Mouse (Mus musculus): ENCODE measurements around the gene Mterf4.
"Not testable (repeated sequence)": the region's sequence is repeated elsewhere in the genome, so short reads cannot be mapped to it uniquely, and the experiment has no call there.

The Mterf4 gene

DNA sequence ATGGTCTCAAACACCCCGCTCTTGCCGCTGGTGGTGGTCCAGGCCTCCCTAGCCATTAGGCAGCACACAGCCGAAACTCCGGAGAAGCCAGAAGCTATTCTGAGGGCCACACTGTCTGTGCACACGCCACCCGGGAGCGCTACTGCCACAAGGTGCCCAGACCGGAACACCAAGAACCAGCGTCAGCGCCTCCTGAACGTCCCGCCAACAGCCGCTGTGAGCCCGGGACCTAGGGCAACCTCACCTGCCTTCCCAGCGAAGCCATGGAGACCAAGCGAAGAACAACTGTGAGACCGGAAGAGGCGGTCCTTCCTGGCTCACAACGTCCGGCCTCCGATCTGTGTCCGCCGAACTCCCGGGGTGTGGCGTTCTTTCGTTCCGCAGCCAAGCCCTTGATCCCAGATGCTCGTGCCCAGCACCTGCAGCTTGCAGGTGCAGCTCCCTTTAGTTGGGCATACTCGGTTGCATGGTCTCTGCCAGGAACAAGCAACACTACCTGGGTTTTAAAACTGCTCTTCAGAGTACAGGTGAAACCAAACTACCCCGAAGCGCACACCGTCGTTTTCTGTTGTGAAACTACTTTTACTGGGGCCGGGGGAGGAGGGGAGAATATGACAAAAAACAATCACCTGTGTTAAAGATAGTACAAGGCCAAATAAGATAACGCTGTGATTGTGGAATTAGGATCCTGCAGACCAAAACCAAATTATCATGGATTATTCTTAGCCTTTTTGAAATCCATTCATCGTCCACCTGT lies at the start of gene Mterf4:
Gene Mterf4 (minus strand): TSS at position 335 of the 757 bp plus-strand sequence.
- peak; percentile 70 for DNase-seq

DNA sequence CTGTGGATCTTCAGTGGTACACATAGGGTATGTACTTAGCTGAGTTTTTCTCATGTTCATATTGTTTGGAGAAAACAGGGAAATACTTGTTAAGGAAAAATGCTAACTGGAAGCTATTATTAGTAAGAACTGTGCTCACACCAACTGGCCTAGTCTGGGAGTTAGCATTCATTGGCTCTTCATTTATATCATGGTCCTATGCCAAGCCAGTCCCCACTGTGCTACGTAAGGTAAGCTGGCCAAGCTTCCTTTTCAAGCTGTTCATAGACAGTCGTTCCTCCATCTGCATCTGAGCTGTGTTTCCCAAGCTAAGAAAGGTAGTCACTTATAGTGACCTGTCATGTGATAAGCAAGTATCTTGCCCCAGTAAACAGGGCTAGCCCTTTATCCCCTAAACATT lies 47.0 kb upstream of the Mterf4 start:
- peak; percentile 82 for DNase-seq

DNA sequence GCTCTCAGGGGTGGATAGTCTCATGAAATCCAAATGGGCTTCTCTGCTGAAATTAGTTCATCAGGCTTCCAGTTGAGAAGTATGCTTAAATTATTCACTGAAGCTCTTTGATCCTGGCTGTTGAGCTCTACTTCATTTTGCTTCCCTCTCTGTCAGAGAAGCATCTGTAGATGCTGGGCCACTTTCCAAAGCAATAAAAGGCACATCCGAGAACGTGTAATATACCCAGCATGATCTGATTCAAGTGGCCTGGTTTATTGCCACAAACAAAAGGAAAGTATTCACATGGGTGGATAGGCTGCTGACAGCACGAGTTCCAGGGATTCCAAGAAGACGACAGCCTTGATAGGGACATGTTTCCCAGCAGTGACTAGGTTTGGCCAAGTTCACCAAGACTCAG lies 44.0 kb upstream of the Mterf4 start:
- DNase-seq = peak; percentile 11

DNA sequence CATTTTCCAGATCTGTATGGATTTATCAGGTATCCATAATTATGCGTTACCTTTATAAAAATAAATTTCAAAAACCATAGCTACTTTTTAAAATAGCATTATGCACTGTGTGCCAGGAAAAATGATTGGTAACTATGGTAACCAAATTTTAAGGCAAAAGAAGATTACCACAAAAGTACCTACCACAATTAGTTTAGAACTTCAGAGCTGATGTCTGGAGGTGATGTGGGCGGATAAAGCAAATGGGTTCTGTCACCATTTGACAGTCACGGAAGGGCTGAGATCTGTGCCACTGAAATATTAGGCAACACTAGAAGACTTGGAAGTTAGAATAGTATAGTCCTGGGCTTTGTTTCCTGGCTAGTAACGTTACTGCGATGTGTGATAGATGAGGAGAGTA lies 41.5 kb upstream of the Mterf4 start:
- no peak for DNase-seq

DNA sequence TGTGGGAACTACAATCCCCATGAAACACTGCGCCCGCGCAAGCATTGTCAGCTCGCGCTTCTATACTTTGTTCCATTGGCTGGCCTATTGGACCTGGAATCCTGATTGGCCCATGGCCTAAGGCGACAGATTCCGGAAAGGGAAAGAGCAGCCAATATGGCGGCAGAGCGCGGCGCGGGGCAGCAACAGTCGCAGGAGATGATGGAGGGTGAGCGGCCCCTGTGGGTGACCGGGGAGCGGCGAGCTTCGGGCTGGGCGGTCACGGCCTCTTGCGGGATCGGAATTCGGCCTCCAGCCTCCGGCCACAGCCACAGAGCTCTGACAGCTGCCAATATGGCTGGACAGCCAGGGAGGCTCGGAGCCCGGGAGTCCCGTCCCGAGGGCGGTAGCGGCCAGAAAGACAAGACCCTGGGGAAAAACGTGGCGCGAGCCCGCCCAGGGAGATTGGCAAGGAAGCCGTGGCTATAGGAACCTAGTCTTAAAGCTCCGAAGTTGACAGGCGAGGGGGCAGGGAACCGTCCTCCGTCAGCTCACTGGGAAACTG lies 37.9 kb upstream of the Mterf4 start:
- peak; percentile 96 for DNase-seq

DNA sequence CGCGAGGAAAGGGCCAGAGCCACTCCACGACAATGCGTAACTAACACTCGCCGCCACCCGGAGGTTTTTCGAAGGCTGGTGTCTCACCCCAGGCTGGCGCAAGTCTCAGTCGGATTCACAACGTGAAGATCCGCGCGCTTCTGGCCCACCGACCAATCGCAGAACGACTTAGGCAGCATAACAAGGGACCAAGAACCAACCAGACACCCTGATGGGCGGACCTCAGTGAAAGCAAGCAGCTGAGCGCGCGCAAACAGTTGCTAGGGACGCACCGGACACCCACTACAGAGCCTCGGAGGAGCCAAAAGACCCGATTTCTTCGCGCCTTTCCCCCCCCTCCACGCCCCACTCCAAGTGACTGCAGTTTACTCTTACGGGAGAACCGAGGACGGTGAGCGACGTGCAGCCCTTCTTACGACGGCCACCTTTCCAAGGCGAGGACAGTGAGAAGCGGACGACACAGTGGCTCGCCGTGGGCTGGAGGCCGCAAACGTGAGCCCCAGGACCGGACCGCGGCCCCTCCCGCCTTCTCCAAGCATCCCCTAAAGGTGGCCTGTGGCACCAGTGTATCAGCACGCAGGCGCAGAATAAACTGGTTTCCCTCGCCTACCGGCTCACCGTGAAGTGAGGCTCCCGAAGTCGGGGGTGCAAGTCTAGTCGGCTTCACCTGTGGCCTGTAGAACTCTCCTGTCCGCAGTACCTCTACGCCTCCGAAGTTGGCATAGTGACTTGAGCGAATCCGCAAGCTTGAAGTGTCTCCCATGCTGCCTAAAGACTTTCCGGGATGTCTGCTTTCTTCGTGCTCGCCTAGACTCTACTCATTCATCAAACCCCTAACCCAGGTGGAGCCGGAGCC lies 37.2 kb upstream of the Mterf4 start, which contains the start of the genes Ppp1r7 and Pask:
Gene Ppp1r7 (plus strand): TSS at position 207 of the 856 bp plus-strand sequence.
Gene Pask (minus strand): TSS at position 835 of the 856 bp plus-strand sequence.
- DNase-seq = peak; percentile 97

DNA sequence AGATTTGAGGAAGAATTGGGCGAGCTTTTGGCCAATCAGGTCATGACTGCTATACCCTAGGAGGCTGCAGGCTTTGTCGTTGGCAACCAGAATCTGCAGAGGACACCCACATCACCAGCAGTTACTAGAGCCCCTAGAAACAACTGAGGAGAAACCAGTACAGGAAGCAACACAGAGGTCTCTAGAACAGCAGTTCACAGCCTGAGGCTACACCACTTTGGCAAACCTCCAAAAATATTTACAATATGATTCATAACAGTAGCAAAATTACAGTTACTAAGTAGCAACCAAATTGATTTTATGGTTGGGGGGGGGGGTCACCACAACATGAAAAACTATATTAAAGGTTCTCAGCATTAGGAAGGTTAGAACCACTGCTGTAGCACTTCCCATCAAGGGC lies 28.9 kb upstream of the Mterf4 start:
- DNase-seq = no peak

DNA sequence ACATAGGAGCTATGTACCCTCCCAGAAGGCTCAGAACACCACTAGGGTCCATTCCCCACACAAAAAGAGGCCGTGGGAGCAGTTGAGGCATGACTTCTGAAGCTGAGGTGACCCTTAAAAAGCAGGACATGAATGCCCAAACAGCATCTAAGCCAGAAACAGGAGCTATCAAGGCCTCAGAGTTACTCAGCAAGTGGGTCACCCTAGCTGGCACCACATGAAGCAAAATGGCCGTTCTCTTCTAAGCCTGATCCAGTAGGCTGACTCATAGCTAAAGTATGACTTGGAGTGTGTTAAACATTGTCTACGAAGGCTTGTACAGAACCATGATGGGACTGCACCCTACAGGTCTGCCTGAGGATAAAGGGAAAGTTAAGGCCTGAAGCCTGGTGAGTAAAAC lies 20.7 kb upstream of the Mterf4 start:
- no peak for DNase-seq

DNA sequence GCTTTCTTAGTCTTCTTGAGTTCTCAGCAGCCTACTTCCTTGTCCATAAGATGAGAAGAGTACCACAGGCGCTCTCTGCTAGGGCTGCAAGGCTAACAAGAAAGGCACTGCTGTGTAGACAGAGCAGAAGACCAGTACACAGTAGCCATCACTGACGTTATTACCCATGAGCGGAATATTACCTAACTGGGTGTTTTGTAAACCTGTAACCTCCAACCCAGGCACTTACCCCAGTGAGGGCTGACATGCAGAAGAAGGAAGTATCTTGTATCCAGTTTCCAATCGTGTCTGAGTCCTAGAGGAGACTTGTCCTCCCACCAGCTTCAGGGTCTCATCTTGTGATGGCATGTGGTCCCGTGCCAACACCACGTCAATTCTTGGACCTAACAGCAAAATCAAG lies 18.3 kb upstream of the Mterf4 start:
- no peak for DNase-seq

DNA sequence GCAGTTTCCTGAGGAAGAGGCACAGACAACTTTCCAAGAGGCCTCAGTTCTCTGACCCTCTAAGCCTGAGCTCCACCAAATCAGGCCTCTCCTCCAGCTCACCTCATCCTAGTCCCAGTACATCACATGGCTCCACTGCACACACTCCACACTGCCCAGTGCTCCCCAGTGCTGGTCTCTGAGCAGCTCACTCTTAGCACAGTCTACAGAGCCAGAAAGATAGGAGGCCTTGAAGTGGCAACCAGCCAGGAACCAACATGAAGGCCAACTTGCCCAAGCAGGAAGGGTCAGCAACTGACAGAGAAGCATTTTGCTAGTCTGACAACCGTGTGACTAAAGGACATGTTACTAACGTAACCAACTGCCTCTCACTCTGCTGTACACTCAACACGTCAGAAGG lies 5.1 kb downstream of the Mterf4 start:
- DNase-seq = no peak

DNA sequence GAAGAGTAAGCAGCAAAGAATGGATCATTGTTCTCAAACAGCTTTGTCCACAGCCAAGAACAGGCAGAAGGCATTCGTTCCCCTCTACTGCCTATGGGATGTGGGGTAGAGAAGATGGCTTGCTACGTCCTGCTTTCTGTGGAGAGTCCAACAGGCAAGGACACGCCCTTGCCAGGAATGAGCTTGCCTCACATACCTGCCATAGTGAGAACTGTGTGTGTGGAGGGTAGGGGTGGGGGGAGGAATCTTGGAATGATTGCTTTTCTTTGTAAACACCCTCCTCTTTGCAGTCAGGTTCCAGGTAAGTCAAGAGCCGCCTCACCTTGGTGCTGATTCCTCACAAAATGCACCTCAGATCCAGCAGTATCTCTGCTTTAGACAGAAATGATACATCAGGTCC lies 5.9 kb downstream of the Mterf4 start:
- DNase-seq = no peak

DNA sequence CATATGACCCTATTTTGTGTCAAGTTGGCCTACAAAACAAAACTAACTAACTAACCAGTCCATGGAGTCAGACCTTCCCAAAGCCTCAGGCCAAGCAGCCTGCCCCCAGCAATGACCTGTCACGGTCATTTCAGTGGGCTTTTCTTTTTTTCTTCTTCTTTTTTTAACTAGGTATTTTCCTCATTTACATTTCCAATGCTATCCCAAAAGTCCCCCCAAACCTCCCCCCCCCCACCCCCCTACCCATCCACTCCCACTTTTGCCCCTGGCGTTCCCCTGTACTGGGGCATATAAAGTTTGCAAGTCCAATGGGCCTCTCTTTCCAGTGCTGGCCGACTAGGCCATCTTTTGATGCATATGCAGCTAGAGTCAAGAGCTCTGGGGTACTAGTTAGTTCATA lies 11.2 kb downstream of the Mterf4 start:
- not testable (repeated sequence) for DNase-seq

DNA sequence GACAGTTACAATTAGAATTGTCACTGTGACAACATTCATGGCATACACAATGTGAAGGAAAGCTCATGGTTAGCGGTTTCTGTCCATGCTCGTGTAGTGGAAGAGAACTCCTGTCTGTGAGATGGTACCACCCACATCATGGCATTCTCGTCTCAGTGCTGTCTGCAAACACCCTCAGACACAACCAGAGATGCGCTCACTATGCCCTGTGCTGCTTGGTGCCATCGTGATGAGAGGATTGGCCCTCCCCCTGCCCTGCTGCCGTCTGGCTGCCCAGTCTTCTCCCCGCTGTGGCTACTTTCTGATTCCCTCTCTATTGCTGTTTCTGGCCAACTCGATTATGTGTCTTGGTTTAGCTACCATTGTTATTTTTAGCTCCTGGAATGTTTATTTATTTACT lies 13.7 kb downstream of the Mterf4 start:
- no peak for DNase-seq

DNA sequence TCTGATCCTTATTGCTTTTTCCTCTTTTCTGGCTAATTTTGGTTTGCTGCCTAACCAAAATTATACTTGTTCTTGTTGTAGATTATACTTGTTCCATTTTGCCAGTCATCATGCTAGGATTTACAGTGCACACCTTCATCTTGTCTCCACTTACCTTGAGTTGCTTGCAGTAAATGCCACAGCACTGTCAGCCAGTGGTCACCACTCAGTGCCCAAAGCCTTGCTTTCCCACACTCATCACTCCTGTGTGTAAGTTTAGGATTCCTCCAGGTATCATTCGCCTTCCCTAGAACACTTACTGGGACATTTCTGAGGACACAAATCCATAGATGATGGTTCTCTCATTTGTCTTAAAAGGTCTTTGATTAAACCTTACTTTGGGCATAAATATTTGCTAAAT lies 14.1 kb downstream of the Mterf4 start:
- DNase-seq = no peak

DNA sequence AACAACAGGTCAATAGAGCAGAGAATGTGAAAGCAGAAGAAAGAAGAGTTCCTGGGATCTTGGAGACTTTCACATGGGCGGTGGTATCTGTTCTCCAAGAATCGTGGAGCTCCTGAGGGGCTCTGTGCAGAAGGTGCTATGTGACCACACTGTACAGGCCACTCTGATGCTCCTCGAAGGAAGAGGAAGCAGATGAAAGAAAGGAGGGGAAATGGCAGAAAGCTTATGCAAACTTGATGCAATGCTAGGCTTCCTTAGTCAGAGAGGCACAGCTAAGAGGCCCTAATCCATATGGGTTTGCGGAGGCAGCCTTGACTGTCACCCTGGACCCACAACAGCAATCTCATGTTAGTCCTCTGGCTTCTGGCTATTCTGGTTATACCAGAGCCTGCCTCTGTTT lies 14.8 kb downstream of the Mterf4 start:
- DNase-seq = no peak

DNA sequence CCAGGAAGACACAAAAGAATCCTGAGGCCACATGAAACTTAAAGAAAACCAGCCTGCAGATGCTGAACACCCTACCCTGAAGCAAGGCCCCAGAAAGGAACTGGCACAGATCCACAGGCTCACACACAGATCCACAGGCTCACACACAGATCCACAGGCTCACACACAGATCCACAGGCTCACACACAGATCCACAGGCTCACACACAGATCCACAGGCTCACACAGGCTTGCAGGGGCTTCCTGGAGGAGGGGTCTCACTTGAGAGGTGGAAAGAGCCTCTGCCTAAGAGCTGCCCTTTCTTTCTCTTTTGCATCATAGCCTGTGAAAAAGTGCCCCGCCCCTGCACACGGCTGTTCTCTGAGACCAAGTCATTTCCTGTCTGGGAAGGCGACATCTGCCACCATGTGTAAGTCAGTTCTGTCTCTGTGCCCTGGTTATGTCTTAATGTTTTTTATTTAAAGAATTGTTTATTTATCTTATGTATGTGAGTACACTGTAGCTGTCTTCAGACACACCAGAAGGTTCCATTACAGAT lies 16.0 kb downstream of the Mterf4 start:
- DNase-seq = no peak

DNA sequence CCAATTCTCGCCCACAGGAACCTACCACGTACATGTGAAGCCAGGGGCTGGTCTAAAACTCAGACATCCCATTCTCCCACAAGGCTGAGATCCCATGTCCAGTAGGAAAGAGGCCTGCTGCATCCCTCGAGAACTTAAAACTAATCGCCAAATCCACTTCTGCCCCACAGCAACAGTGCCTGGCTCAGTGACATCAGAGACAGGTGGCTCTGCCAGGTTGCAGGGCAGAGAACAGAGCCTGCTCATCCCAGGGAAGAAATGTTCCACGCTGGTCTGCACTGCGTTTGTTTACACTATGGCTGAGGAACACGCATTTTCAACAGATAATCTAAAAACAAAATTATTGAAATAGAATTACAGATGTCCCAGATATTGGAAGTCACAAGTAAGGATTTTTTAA lies 28.7 kb downstream of the Mterf4 start:
- DNase-seq = no peak

DNA sequence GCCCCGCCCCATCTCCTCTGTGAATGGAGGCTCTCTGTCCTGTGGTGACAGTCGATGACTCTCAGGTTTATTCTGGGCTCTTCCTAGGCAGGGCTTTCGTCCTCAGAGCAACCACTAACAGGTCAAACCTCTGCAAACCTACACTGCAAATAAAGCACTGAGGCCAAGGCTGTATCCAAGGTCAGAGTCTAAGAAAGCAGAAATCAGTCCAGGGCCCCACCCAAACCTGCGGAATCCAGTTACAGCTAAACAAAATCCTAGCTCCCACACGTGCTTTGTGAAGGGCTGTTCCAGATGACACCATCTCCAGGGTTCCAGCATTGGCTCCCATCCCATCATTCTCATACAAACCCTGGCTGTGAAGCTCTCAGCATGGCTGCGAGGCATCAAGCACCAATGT lies 30.2 kb downstream of the Mterf4 start:
- DNase-seq = no peak

DNA sequence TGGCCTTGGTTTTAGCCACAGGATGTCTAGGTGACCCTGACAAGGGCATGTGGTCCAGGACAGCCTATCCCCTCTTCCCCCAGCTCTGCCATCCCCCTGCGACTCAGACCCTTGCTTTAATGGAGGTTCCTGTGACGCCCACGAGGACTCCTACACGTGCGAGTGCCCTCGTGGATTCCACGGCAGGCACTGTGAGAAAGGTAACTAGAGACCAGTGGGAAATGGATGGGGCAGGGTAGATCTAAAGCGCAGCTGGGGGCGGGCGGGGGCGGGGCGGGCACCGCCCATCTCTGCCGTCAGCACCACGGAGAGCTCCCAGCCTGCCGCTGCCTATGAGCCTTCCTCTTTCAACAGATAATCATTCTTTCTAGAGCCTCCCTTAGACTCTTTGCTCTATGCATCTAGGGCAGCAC lies 33.3 kb downstream of the Mterf4 start:
- DNase-seq = no peak

DNA sequence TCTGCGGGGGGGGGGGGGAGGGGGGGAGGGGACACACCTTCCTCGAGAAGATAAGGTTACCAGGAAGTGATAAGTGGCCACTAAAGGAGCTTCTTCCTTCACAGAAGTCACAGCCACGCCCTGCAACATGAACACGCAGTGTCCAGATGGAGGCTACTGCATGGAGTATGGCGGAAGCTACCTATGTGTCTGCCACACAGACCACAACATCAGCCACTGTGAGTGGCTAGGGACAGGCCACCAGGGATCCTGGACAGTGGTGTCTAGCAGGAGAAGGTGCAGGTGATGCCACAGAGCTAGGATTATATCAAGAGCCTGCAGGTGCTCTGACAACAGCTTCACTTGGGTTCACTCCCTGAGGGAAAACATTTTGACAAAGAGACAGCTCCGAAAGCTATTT lies 34.0 kb downstream of the Mterf4 start:
- DNase-seq = no peak

DNA sequence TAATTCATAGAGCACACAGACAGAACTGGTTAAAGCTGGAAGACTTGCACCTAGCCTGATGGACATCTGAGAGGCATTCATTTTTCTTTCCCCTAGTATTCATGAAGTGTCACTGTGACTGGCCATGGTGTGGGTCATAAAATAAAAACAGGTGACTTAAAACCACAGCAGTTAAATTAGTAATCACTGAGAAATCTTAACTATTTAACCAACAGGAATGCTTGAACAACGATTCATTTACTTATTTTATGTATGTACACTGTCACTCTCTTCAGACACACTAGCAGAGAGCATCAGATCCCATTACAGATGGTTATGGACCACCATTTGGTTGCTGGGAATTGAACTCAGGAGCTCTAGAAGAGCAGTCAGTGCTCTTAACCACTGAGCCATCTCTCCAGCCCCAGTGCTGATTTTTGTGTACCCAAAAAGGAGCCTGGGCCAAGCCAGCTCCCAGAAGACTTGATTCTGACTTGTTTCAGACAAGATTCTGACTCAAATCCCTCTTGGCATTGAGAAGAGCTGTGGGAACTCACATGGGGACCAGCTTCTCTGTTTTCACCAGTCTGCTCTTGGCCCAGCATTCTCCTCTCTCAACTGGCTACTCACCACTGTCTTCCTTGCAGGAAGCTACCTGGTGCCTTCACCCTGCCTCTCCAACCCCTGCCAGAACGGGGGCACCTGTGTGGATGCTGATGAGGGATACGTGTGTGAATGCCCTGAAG lies 35.0 kb downstream of the Mterf4 start:
- DNase-seq = no peak

DNA sequence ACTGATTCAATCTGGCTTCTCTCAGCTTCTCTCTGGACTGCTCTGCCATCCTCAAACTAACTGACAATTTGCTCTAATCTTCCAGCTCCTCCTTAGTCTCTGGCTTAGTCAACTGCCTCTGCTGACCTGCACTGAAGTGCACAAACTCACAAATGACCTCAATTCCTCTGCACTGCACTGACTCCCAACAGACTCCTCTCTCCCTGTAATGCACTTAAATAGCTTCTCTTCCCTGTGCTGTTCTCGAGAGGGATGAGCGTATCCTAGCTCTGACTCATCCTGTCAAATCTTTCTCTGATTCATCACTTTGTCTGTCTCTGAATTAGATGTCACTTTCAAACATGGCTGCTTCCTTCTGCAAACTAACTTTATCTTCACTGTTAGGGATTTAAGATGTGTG lies 37.5 kb downstream of the Mterf4 start:
- no peak for DNase-seq

DNA sequence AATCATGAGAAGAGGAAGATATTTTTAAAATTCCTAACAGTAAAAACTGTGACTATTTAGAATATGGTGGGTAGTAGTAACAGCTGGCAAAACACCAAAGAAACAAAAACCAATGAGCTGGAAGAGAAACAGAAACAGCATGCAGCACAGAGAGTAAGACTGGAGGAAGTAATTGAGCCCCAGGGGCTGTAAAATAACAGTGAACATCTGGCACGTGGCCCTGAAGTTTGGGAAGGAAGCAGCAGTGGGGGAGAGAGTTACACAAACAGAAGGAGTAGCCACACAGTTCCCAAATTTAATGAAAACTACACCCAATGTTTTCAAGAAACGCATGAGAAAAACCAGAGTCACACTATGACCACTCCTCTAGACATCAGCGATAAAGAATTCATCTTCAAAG lies 38.5 kb downstream of the Mterf4 start:
- DNase-seq = no peak

Measured in layer of hippocampus, adult 9-11 months (tissue).